Mouse (Mus musculus) activated CD4-positive, CD25-positive, alpha-beta regulatory T cell, adult 4 months (primary cell): Measurements from ENCODE around the gene Cyp27b1. TPM values are rescaled to one million over a fixed set of nuclear protein-coding genes. Genes with fewer than 3 reads are reported as not detected.
"Not testable (repeated sequence)": the region's sequence is repeated elsewhere in the genome, so short reads cannot be mapped to it uniquely, and the experiment has no call there.

Experiments
- ATAC-seq: one replicate; pipeline ENCODE4 v1.8.0; 2017
- polyA plus RNA-seq, 2 experiments: library from polyadenylated mRNA; unstranded; fragments of 100-300 nt; shearing (Covaris generic); gene quantifications; one replicate each; pipeline ENCODE4 v1.2.1; 2017

Cyp27b1 gene
- polyA plus RNA-seq, 2 experiments from 2014 or later = not detected

DNA sequence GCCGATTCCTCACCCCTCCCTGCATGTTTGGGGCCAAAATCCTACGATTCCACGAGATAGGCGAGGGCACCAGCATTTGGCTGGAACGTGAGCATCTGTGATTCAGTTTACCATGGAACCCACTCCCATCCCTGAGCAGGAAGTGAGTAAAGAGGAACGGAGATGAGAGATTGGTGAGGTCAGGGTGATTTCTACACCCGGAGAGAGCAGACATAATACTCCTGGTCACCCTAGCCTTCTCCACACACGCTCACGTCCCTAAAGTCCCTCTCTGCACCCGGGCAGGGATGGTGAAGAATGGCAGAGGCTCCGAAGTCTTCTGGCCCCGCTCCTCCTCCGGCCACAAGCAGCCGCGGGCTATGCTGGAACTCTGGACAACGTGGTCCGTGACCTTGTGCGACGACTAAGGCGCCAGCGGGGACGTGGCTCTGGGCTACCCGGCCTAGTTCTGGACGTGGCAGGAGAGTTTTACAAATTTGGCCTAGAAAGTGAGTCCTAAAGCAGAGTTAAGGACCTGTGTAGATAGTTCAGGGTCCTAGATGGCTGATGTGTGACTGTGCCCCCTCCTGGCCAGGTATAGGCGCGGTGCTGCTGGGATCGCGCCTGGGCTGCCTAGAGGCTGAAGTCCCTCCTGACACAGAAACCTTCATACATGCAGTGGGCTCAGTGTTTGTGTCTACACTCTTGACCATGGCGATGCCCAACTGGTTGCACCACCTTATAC lies 1.5 kb downstream of the Cyp27b1 start:
- peak; percentile 57 for ATAC-seq

DNA sequence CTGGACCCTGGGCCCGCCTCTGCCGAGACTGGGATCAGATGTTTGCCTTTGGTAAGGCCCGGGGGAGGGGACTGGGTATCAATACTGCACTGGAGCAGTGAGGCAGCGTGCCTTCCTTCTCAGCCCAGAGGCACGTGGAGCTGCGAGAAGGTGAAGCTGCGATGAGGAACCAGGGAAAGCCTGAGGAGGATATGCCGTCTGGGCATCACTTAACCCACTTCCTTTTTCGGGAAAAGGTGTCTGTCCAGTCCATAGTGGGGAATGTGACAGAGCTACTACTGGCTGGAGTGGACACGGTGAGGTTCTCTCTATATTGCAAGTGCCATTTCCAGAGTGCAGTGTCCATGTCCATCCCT lies 2.0 kb downstream of the Cyp27b1 start:
- ATAC-seq = peak; percentile 19

DNA sequence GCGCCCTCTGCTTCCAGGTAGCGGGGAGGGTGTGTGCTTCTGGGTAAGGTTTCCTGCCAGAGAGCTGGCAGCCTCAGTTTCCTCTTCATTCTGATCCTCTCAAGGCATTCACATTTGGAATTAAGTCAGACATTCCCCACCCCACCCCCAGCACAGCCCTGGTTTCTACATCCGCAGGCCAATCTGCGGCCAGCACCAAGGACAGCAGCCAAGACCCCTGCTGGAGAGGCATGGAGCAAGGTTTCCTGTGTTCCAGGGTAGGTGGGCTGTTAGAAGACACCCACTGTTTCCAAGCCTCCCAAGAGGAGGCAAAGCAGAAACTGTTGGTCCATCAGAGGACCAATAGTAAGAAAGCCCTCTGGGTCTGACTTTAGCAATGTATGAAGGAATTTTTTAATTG lies 6.6 kb downstream of the Cyp27b1 start:
- no peak for ATAC-seq

DNA sequence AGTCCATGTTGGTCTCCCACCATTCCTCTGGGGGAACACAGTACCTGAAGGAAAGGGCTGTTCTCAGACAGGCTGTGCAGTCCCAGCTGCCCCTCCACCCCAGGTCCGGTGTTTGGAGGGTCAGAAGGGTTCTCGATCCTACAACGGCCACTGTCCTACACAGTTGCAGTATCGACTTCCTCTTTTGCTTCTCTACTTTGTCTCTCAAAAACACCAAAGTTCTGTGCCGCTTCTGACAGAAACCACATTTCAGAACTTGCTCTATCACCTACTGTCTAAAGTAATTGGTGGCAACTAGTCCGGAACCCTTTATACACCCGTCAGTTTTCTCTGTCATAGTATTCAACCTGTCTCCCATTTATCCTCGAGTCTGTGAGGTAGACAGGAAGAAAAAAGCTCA lies 7.4 kb downstream of the Cyp27b1 start:
- ATAC-seq = no peak

DNA sequence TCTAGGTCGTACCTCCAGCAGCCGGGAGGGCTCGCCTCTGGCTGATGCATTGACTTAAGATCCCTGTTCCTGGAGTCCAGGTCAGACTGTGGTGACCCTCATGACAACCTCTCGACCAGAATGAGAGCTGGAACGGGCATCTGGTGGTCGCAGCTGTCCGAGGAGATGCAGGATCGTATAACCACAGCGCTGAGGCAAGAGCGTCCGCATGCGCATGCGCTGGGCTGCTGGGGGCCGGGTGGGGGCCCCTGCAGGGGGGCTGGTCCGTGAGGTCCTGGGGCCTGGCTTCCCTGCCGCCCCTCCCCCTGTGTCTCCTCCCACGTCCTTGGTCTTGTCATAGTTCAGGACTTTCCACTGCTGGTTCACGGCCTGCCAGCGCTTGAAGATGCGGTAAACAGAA lies 8.4 kb downstream of the Cyp27b1 start:
- no peak for ATAC-seq

DNA sequence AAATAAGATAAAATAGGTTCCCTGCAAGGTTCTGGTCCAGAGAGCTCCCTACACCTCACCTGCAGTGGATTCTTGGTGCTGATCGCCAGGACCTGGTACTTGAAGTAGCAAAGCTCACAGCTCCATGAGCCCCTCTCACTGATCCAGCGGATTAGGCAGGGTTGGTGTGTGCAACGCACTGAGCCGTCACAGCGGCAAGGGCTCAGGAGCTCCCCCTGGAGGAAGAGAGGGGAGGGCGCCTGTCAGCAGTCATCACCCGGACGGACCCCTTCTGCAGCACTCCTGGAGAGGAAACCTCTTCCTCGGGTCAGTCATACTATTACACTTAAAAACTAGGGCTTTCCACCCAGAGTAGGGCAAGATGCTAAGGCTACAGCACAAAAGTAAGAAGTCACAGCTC lies 10.1 kb downstream of the Cyp27b1 start:
- peak; percentile 58 for ATAC-seq

DNA sequence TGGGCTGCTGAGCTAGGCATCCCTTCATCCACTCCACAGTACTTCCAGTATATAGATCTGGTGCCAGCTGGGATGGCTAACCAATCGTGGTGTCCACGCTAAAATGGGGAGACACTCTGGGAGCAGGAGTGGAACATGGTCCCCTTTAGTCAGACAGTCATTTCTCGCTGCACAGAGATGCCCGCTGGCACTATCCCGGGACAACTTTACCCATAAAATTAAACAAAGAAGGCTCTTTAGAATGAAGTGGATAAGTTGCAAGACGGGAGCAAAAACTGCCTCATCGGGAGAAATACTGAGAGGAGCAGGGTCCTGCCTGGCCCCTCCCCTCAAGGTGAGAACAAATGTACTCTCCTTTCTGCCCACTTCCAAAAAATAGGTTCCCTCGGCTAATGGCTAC lies 10.7 kb downstream of the Cyp27b1 start:
- no peak for ATAC-seq

DNA sequence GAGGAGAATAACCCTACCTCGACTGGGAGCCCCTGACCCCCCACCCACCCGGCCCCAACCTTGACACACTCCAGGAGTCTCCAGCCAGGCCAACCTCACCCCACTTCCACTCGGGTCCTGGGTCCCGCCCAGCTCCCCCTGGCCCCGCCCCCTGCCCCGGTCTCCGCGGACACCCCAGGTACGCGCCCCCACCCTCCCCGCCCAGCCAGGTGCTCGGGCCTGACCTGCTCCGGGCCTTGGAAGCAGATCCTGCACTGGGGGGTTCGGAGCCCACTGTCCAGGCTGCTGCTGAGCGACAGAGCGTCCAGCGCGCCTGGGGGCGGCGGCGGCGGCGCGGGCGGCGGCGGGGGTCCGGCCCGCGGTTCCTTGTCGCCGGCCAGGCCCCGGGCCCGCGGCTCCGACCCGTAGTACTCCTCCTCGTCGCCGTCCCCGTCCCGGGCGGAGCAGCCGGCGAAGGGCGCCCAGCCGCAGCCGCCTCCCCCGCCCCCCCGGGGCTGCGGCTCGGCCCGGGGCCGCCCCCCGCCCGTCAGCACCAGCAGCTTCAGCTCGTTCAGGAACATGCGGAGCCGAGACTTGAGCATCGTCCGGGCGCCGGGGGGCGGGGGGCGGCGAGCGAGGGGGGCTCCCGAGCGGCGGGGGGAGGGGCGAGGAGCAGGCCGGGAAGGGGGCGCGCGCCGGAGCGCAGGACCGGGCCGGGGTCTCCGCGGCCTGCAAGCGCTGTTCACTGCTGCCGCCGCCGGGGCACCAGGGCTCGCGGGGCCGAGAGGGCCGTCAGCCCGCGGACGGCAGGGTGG lies 11.3 kb downstream of the Cyp27b1 start:
- ATAC-seq = no peak

DNA sequence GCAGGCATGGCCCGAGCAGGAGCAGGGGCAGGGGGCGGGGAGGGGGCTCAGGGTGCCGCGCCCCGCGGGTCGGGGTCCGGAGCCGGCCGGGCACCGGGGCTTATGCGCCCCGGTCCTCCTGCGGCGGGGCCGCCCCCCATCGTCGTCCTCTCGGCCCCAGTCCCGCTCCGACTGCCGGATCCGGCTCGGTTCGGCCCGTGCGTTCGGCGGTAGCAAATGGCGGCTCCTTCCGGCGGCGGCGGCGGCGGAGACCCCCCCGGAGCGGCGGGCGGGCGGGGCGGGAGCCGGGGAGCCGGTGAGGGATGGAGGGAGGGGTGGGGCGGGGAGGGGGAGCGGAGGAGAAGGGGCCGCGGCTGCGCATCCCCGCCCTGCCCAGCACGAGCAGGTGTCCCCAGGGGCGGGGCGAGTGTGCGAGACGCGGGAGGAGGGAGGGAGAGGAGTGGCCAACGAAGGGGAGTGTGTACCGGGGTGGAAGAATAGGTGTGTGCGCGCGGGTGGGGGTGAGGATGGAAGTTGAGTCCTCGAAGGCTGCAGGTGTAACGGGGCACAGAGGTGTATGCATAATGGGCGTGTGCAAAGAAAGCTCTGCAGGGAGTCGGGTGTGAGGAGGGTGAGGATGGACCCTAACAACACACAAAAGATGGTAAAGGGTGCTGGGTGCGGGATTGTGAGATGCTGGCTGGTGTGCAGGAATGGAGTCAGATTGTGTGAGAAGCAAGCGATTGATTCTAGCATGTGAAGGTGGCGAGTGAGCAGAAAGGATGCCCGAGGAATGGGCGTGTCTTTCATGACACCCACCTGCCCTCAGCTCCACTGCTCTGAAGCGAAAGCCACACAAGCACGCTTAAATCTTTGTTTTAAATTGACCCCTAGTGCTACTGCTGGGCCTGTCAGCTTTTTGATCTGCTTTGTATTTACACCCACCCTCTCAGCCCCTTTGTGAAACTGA lies 12.2 kb downstream of the Cyp27b1 start, which contains the start of gene March9:
Gene March9 (minus strand): TSS at position 217 of the 949 bp plus-strand sequence.
- peak; percentile 46 for ATAC-seq

DNA sequence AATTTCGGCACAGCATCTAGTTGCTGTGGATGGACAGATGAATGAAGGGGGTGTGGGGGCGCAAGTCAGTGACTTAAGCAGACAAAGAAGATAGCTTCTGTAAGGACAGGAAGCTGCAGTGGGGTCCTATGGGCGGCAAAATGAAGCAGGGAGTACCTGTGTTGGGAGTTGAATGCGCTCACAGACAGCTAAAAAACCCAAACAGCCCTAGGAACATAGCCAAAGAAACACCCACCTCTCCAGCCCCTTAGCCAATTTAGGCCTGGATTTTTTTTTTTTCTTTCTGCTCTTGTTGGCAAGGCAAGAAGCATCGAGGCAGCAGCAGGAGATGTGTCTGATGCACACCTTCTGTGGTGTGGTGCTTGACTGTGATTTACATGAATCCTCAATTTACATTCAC lies 13.0 kb downstream of the Cyp27b1 start:
- ATAC-seq = no peak

DNA sequence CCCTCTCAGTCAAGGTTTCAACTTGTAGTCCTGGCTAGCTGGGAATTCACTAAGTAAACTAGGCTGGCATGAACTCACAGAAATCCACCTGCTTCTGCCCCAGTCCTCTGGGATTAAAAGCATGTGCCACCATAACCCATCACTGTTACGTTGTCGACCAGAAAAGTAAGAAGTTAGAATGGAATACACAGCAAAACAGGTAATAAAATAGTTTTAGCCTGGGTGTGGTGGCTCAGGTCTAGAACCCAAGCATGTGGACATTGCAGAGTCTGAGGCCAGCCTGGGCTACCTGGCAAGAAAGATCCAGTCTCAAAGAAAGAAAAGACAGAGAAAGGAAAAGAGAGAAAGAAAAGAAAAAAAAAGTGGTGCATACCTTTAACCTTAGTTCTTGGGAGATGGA lies 13.5 kb downstream of the Cyp27b1 start:
- no peak for ATAC-seq

DNA sequence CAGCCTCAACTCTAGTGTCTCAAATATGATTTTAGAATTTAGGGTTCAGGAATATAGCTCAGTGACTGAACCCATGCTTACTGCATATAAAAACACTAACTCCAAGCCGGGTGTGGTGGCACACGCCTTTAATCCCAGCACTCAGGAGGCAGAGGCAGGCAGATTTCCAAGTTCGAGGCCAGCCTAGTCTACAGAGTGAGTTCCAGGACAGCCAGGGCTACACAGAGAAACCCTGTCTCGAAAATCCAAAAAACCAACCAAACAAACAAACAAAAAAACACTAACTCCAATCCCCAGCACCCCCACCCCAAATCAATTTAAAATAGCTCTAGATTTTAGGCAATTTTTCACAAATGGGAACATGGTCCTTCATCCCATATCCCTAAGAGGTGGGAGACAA lies 14.1 kb downstream of the Cyp27b1 start:
- not testable (repeated sequence) for ATAC-seq

DNA sequence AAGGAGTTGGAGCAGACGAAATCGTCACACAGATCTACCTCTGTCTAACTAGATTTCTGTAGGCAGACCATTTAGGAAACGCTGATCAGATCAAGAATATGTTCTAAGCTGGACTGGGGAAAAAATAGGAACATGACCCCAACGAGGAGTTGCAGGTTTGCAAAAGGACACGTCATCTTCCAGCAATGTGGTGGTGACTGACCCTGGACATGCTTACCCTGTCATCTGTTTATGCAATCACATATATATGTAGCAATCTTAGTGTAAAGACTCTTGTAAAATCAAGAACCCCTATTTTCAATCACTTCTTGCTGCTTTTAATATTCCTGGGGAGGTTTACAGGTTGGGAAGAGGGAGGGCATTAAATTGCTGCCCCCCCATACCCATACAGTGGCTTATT lies 14.5 kb downstream of the Cyp27b1 start:
- no peak for ATAC-seq

DNA sequence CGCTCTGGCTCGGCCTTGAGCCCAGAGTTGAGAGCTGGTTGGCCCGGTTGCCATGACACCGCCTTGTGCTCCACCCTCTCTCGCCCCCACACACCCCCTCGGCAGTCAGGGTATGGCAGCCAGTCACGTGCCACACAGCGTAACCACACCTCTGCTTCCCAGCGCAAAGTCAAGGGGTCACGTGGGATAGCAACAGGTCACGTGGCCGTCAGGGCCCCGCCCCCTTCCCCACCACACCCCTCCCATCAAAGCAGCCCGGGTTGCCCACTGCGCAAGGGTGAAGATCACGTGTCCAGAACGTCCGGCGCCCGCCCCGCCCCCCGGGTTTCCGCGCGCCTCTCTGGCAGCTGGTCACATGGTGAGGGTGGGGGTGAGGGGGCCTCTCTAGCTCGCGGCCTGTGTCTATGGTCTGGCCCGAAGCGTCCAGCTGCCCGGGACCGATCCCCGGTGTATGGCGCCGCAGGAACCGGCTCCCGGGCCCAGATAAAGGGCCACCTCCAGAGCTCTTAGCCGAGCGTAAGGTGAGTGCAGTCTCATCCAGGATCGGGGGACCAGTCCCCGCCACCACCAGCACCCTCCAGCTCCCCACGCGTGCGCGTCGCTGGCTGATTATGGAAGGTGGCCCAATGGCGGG lies 15.3 kb downstream of the Cyp27b1 start, which contains the start of gene Cdk4:
Gene Cdk4 (plus strand): TSS at position 296 of the 634 bp plus-strand sequence.
- ATAC-seq = peak; percentile 72

DNA sequence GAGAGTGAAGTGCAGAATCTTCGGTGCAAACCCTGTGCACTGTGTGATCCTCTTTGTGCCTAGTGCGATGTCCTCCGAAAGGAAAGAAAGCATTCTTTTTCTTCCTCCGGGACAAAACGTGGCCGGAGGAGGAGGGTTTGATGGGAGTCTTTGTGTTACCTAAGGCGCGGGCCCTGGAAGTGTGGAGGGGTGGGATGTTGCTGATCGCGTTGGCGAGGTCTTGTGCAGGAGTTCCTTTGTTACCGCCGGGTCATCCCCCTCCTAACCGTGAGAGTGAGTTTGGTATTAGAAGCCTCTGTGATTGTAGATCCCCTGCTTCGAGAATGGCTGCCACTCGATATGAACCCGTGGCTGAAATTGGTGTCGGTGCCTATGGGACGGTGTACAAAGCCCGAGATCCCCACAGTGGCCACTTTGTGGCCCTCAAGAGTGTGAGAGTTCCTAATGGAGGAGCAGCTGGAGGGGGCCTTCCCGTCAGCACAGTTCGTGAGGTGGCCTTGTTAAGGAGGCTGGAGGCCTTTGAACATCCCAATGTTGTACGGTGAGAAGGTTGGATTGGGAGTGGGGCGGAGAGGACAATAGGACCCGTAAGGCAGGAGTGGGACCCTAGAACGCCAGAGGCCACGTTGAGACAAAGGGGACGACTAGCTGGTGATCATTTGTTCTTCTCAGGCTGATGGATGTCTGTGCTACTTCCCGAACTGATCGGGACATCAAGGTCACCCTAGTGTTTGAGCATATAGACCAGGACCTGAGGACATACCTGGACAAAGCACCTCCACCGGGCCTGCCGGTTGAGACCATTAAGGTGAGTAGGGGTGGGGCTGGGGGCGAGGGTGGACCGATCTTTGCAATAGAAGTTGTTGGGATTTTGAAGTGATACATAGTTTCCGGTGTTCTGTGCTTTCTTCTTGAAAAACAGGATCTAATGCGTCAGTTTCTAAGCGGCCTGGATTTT lies 16.1 kb downstream of the Cyp27b1 start:
- no peak for ATAC-seq

DNA sequence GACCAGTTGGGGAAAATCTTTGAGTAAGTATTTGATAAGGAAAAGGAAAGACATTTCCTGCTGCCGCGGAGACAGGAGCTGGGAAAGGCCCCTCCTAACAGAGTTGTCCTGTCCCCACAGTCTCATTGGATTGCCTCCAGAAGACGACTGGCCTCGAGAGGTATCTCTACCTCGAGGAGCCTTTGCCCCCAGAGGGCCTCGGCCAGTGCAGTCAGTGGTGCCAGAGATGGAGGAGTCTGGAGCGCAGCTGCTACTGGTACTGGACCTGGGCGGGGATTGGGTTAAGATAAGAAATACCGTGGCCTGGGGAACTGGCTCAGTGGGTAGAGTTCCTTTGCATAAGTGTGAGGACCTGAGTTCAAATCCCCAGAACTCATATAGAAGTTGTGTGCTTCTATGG lies 17.9 kb downstream of the Cyp27b1 start:
- no peak for ATAC-seq

DNA sequence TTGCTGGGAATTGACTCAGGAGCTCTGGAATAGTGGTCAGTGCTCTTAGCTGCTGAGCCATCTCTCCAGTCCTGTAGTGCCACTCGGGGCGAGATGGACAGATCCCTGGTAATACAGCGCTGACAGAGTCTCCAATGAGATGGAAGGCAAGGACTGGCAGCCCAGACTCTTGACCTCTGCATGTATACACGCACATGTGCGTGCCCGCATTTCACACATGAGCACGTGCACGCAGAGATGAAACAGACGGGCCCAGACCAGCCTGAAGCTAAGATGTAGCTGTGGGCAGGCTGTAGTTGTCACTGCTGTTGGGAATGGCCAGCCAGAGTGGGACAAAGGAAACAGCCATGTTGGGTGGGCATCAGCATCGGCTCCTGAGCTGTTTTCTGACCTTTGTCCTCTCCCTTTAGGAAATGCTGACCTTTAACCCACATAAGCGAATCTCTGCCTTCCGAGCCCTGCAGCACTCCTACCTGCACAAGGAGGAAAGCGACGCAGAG lies 18.5 kb downstream of the Cyp27b1 start:
- no peak for ATAC-seq

DNA sequence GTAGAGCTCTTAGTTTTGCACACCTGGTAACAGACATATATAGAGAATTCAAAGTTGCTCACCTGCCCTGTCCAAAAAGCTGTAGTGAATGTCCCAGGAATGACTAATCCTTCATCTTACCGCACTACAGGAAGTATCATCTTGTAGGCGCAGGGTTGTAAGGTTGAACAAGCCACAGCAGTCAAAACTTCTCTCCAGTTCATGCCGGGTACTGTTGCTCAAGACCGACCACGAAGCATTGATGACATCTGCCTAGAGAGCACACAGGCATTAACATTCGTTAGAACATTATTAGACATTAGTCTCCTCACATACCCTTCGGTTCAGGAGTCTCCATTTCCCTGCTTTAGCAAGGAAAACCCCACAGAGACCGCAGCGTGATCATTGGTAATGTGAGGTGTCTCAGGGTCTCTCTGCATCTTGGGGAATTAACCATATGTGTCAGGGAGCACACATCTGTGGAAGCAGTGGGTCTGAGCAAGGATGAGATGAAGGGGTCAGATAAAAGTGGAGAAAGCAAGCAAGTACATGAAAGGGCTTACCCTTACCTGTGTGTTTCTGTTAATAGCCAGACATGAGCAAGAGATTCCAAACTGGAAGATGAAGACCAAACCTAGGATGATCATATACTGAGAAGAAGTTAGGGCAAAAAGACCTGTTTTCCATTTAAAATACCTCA lies 20.4 kb downstream of the Cyp27b1 start:
- ATAC-seq = no peak

DNA sequence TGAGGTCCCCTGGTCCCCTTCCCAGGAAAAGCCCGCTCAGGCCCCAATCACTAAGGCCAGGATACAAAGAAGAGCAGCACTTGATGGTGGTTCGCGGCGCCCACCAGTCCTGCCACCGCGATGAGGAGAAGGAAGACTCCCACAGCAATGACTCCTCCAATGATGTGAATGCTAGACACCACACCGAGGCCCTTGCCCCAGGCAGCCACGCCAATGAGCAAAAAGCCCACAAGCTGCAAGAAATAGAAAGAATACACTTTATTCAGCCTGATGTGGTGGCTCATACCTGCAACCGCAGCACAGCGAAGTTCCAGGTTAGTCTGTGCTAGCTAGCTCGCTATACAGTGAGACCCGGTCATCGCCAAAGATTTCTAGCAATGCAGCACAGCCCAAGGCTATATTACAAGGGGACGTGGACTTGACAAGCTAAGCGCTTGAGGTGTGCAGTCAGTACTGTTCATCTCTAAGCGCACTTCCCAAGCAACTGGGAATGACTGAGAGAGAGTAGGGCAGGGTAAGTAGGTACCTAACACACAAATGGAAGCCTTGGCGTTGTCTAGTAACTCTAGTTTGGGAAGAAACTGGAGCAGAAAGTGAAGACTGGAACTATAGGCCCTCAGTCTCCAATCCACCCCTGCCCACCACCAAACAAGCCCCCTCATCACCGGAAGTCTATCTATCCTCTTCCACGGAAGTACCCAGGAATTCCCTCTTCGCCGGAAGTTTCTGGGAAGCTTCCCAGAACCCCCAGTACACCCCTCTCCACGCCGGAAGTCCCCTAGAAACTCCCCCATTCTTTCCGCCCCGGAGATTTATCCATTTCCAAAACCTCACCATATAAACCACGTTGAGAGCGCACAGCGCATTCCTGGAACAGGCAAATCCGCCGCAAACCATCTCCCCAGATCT lies 21.5 kb downstream of the Cyp27b1 start:
- ATAC-seq = peak; percentile 13
